Mouse (Mus musculus) adipocyte (in vitro differentiated cells): Measurements from ENCODE around the gene Gstcd.

Experiments
- DNase-seq: peaks from one replicate; pipeline ENCODE4 v3.0.0-alpha.2; 2016; ENCODE audit warnings: low spot score

The Gstcd gene

GRCm38 (mm10) chr3:133091664-133092273 lies at the start of gene Gstcd, which contains the start of gene Ints12:
Gene Gstcd (minus strand): TSS chr3:133092033.
Gene Ints12 (plus strand): TSS chr3:133091840.
- DNase-seq = peak; percentile 96

GRCm38 (mm10) chr3:133132611-133133010 lies 40.8 kb upstream of the Gstcd start:
- no peak for DNase-seq

- DNase-seq = no peak
Observed at GRCm38 (mm10) chr3:133131372-133131771, 39.5 kb upstream of the Gstcd start.

GRCm38 (mm10) chr3:133113281-133113680 lies 21.4 kb upstream of the Gstcd start:
- DNase-seq = no peak

GRCm38 (mm10) chr3:133111741-133112140 lies 19.9 kb upstream of the Gstcd start:
- DNase-seq = peak; percentile 62

GRCm38 (mm10) chr3:133109844-133110243 lies 18.0 kb upstream of the Gstcd start:
- no peak for DNase-seq

- no peak for DNase-seq
Observed at GRCm38 (mm10) chr3:133108731-133109130, 16.9 kb upstream of the Gstcd start.

GRCm38 (mm10) chr3:133104436-133104835 lies 12.6 kb upstream of the Gstcd start:
- no peak for DNase-seq

GRCm38 (mm10) chr3:133103768-133104167 lies 11.9 kb upstream of the Gstcd start:
- DNase-seq = no peak

GRCm38 (mm10) chr3:133098909-133099308 lies 7.1 kb upstream of the Gstcd start:
- DNase-seq = no peak

- no peak for DNase-seq
Observed at GRCm38 (mm10) chr3:133098336-133098735, 6.5 kb upstream of the Gstcd start.

- DNase-seq = no peak
Observed at GRCm38 (mm10) chr3:133097936-133098335, 6.1 kb upstream of the Gstcd start.

GRCm38 (mm10) chr3:133094305-133094704 lies 2.5 kb upstream of the Gstcd start:
- no peak for DNase-seq

GRCm38 (mm10) chr3:133092936-133093335 lies 1.1 kb upstream of the Gstcd start:
- DNase-seq = no peak

GRCm38 (mm10) chr3:133092274-133092853 lies 531 bp upstream of the Gstcd start:
- DNase-seq = no peak

- peak; percentile 35 for DNase-seq
Observed at GRCm38 (mm10) chr3:133091121-133091663, 641 bp downstream of the Gstcd start.

GRCm38 (mm10) chr3:133090247-133091120 lies 1.3 kb downstream of the Gstcd start:
- peak; percentile 14 for DNase-seq

- DNase-seq = peak; percentile 64
Observed at GRCm38 (mm10) chr3:133085858-133086257, 6.0 kb downstream of the Gstcd start.

GRCm38 (mm10) chr3:133082736-133083135 lies 9.1 kb downstream of the Gstcd start:
- no peak for DNase-seq

- DNase-seq = no peak
Observed at GRCm38 (mm10) chr3:133075560-133075959, 16.3 kb downstream of the Gstcd start.

GRCm38 (mm10) chr3:133052068-133052467 lies 39.8 kb downstream of the Gstcd start:
- no peak for DNase-seq

GRCm38 (mm10) chr3:133033145-133033755 lies 58.6 kb downstream of the Gstcd start:
- no peak for DNase-seq
